Mouse (Mus musculus) embryonic facial prominence, embryonic 11.5 days (tissue): ENCODE data around the gene Mrpl52. TPM values are rescaled to one million over a fixed set of nuclear protein-coding genes. Genes with fewer than 3 reads are reported as not detected.
A peak's percentile ranks its signal among the peaks of the same experiment; 100 is the strongest.

Experiments
- ATAC-seq: fragments of 200-750 bp; cut with Nextera tagmentation; replicated peaks from 2 replicates; pipeline ENCODE4 v1.8.0; 2017; ENCODE audit warnings: low read depth; ENCODE audit not compliant: insufficient number of reproducible peaks, low FRiP score, low TSS enrichment
- DNase-seq: peaks from one replicate; pipeline ENCODE4 v3.0.0-alpha.2; 2015; ENCODE audit warnings: low spot score
- H3K27ac ChIP-seq: fragments of 300-500 bp; sonication (generic); replicated peaks from 2 replicates; pipeline ENCODE4 v1.5.1; 2014; ENCODE audit warnings: mild to moderate bottlenecking, low read depth, low read length, control low read depth
- H3K27me3 ChIP-seq: fragments of 300-500 bp; sonication (generic); 2 replicates; pipeline ENCODE4 v1.6.1; 2014; ENCODE audit warnings: mild to moderate bottlenecking, low read length, moderate library complexity, mixed read lengths; ENCODE audit not compliant: control insufficient read depth, insufficient read depth
- H3K36me3 ChIP-seq: fragments of 300-500 bp; sonication (generic); replicated peaks from 2 replicates; pipeline ENCODE4 v1.6.1; 2014; ENCODE audit warnings: low read depth, mild to moderate bottlenecking, low read length, moderate library complexity, mixed read lengths; ENCODE audit not compliant: control insufficient read depth, insufficient read depth
- H3K4me1 ChIP-seq: fragments of 300-500 bp; sonication (generic); 2 replicates; pipeline ENCODE4 v1.6.1; 2014; ENCODE audit warnings: low read length, mixed read lengths; ENCODE audit not compliant: control insufficient read depth, insufficient read depth
- H3K4me2 ChIP-seq: fragments of 300-500 bp; sonication (generic); 2 replicates; pipeline ENCODE4 v1.6.1; 2014; ENCODE audit warnings: low read depth, mild to moderate bottlenecking, control low read depth, low read length, moderate library complexity
- H3K4me3 ChIP-seq: fragments of 300-500 bp; sonication (generic); 2 replicates; pipeline ENCODE4 v1.5.1; 2014; ENCODE audit warnings: low read depth, low read length, control low read depth
- H3K9ac ChIP-seq: fragments of 300-500 bp; sonication (generic); replicated peaks from 2 replicates; pipeline ENCODE4 v1.6.1; 2014; ENCODE audit warnings: mild to moderate bottlenecking, control low read depth, low read length
- H3K9me3 ChIP-seq: fragments of 300-500 bp; sonication (generic); replicated peaks from 2 replicates; pipeline ENCODE4 v1.6.1; 2016; ENCODE audit warnings: mild to moderate bottlenecking, low read length, inconsistent platforms, mixed read lengths; ENCODE audit not compliant: control insufficient read depth
- WGBS: fragments of 180-500 bp; shearing (Covaris S2); extraction: QIAGEN DNeasy Blood & Tissue Kit; methylation state at CpG from one replicate; pipeline ENCODE4 v1.1.7; 2014; 5-methylcytosine and 5-hydroxymethylcytosine counted together
- polyA plus RNA-seq: library from polyadenylated mRNA; unstranded; fragments of >200 nt; fragmentation: Nextera tagmentation; extraction: Ambion mirVana; gene quantifications from 2 replicates; pipeline ENCODE4 v1.2.1, GENCODE M21; 2014

Mrpl52 gene
- polyA plus RNA-seq, 1 experiment from 2014 or later: 235 TPM

- H3K27me3 ChIP-seq: no peaks in the 10 kb centered on the region
- 86% methylated on average over 11 of the region's 11 CpGs for WGBS
- no peaks in the 10 kb centered on the region for H3K9me3 ChIP-seq
- no peak for ATAC-seq
- no peak overlapping the region for H3K9ac ChIP-seq
- DNase-seq: no peak
- H3K36me3 ChIP-seq: no peaks in the 10 kb centered on the region
- no peak overlapping the region for H3K4me3 ChIP-seq
- H3K4me2 ChIP-seq: no peak overlapping the region
- H3K4me1 ChIP-seq: no peaks in the 10 kb centered on the region
- H3K27ac ChIP-seq: no peak overlapping the region
Measured at GRCm38 (mm10) chr14:54454669-54455528, 28.2 kb downstream of the Mrpl52 start.

DNA sequence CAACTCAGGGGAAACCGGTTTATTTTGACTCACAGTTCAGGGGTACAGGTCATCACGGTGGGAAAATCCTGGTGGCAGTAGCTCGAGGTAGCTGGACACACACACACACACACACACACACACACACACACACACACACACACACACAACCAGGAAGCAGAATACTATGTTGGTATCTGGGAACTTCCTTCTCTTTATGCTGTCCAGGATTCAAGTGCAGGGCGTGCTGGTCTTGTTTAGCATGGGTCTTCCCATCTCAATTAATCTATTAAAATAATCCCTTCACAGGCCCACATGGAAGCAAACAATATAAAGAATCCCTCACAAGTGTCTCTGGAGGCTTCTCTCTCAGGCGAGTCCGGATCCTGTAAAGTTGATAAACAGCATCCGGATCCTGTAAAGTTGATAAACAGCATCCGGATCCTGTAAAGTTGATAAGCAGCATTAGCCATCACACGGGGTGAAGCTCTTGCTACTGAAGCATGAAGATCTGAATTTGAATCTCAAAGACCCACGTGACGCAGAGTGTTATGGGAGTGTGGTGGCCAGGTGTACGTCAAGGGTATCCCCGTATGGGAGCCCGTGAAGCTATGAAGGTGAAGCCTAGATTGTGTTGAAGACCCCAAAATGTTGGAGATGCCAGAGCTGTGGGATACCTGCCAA is 31.3 kb downstream of the Mrpl52 start:
- DNase-seq (no peak), ATAC-seq (no peak)
- no peaks in the 10 kb centered on the region for H3K4me1 ChIP-seq
- H3K27me3 ChIP-seq: no peaks in the 10 kb centered on the region
- no peak overlapping the region for H3K9ac ChIP-seq
- no peak overlapping the region for H3K27ac ChIP-seq
- H3K4me2 ChIP-seq: no peak overlapping the region
- WGBS: 88% methylated on average over 14 of the region's 14 CpGs
- no peaks in the 10 kb centered on the region for H3K9me3 ChIP-seq
- H3K36me3 ChIP-seq: no peaks in the 10 kb centered on the region
- no peak overlapping the region for H3K4me3 ChIP-seq

GRCm38 (mm10) chr14:54462146-54462545 is 35.4 kb downstream of the Mrpl52 start:
- Histone ChIP-seq H3K9ac (no peak overlapping the region), H3K27me3 (no peaks in the 10 kb centered on the region), H3K4me3 (no peak overlapping the region), H3K36me3 (no peaks in the 10 kb centered on the region), H3K9me3 (no peaks in the 10 kb centered on the region), H3K4me2 (no peak overlapping the region), H3K27ac (no peak overlapping the region), H3K4me1 (no peaks in the 10 kb centered on the region)
- DNase-seq: no peak
- 81% methylated on average over 4 of the region's 4 CpGs for WGBS
- no peak for ATAC-seq

GRCm38 (mm10) chr14:54463108-54463958 is 36.6 kb downstream of the Mrpl52 start:
- Histone ChIP-seq H3K4me3 (peak overlapping the region; percentile 82), H3K4me1 (no peaks in the 10 kb centered on the region), H3K9ac (peak overlapping the region; percentile 44; the same call in 1 of the 2 replicates), H3K36me3 (no peaks in the 10 kb centered on the region; the same call in 1 of the 2 replicates), H3K4me2 (peak overlapping the region; percentile 86), H3K27me3 (no peaks in the 10 kb centered on the region), H3K9me3 (no peaks in the 10 kb centered on the region), H3K27ac (no peak overlapping the region)
- 15% methylated on average over 12 of the region's 12 CpGs for WGBS
- DNase-seq (no peak), ATAC-seq (peak; percentile 18)

GRCm38 (mm10) chr14:54463959-54464292 is 37.2 kb downstream of the Mrpl52 start, which contains the start of gene Lrp10:
Gene Lrp10 (plus strand): TSS chr14:54464137.
- no peak within 1 kb of the TSS; the same call in 1 of the 2 replicates for H3K27ac ChIP-seq
- no peaks in the 10 kb centered on the region for H3K27me3 ChIP-seq
- DNase-seq (peak; percentile 87), ATAC-seq (peak; percentile 71)
- H3K9ac ChIP-seq: peak within 1 kb of the TSS; percentile 75
- H3K36me3 ChIP-seq: no peaks in the 10 kb centered on the region; the same call in 1 of the 2 replicates
- under 1% methylated on average over 35 of the region's 35 CpGs for WGBS
- H3K4me2 ChIP-seq: peak within 1 kb of the TSS; percentile 86
- no peaks in the 10 kb centered on the region for H3K4me1 ChIP-seq
- H3K9me3 ChIP-seq: no peaks in the 10 kb centered on the region
- H3K4me3 ChIP-seq: peak within 1 kb of the TSS; percentile 82

DNA sequence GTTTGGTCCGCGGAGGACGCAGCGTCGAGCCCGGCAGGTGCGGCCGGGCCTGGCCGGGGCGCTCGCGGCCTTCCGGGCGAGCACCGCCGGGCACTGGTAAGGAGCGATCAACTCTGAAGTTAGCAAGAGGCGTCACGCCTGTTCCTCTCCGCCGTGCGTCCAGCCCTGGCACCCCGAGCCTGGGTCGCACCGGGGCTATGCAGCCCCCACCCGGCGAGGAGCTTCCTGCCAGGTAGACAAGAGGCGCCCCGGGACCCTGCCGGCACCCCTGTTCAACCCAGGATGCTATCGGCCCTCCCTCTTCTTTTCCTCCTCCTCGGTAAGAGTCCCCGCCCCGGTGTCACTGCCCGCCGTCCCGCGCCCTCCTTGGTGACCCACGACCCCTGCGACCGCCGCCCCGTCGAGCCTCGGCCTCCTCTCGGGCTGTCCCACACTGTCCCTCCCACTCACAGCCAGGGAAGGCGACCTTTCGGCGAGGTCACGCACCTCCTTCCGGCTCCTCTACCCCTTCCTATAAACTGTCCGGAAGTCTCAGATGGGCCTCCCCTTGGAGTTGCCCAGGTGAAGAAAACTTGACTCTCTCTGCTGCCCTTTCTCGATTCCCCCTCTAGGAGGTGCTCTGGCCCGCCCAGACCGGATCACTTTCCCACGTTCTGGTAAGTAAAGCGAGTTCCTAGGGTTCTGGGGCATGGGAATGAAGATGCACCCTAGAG is 37.7 kb downstream of the Mrpl52 start:
- H3K36me3 ChIP-seq: peaks cover 2% of the 10 kb centered on the region
- peak overlapping the region; percentile 86 for H3K4me2 ChIP-seq
- WGBS: under 1% methylated on average over 41 of the region's 57 CpGs
- no peaks in the 10 kb centered on the region for H3K9me3 ChIP-seq
- H3K9ac ChIP-seq: peak overlapping the region; percentile 75
- peak; percentile 82 for DNase-seq
- H3K4me3 ChIP-seq: peak overlapping the region; percentile 82
- H3K27ac ChIP-seq: no peak overlapping the region; the same call in 1 of the 2 replicates
- no peaks in the 10 kb centered on the region for H3K27me3 ChIP-seq
- H3K4me1 ChIP-seq: no peaks in the 10 kb centered on the region
- peak; percentile 46 for ATAC-seq

DNA sequence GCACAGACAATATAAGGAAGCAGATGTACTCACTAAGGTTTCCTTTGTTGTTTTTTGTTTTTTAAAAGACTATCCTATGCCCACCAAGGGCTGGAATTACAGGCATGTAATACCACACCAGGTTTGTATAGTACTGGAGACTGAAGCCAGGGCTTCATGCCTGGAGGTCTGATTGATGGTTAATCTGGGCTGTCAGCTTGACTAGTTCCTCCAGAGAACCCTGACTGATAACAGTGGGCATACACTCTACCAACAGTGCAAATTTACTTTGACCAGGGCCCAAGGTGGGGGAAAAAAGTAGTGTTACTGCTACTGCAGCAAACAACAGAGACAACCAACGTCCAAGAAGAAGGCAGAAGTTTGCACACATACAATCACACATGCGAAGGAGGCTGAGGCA is 44.8 kb downstream of the Mrpl52 start:
- Histone ChIP-seq H3K27ac (no peak overlapping the region), H3K27me3 (no peaks in the 10 kb centered on the region), H3K4me1 (peaks cover 4% of the 10 kb centered on the region; the same call in 1 of the 2 replicates), H3K9ac (no peak overlapping the region), H3K4me2 (no peak overlapping the region), H3K9me3 (no peaks in the 10 kb centered on the region), H3K4me3 (no peak overlapping the region), H3K36me3 (peaks cover 3% of the 10 kb centered on the region)
- DNase-seq: no peak
- no peak for ATAC-seq
- 89% methylated on average over 2 of the region's 2 CpGs for WGBS
